9 mouse cellular contexts compared by ENCODE assay signal in genomic region chr16:93973554-93973953, GRCm38 (mm10). TPM values are rescaled to one million over a fixed set of nuclear protein-coding genes. Genes with fewer than 3 reads are reported as not detected.
DNase-seq lines count a peak whose midpoint lies in the region; ATAC-seq and TF ChIP-seq lines count a peak whose summit lies in the region.
"Had no signal": no experiment of that assay in that cellular context is flagged by ENCODE, and none has a peak within 500 bp of the region (broad histone marks: within the 10 kb centered on the region; RNA-seq: fewer than 3 reads in every experiment).

No protein-coding gene starts in this region.

- ATAC-seq in kidney, embryonic 15.5 days (replicated peaks; ENCODE audit: low FRiP score): 0 out of 2 replicates have a peak, but pooled peaks have one; percentile 63
- peak; percentile 51; the same call in 1 of the 2 replicates for ATAC-seq in embryonic facial prominence, embryonic 15.5 days (ENCODE audit: insufficient number of reproducible peaks, low FRiP score, low TSS enrichment, low read depth)
- 0 out of 2 replicates have a peak, but pooled peaks have one; percentile 37 for ATAC-seq in limb, embryonic 14.5 days (ENCODE audit: low FRiP score, low read depth)
- ATAC-seq in monocyte, adult 5-6 weeks (replicated peaks; ENCODE audit: insufficient number of reproducible peaks, low FRiP score, low TSS enrichment, poor library complexity, severe bottlenecking): no peak

- peaks cover 11% of the 10 kb centered on the region; the same call in 1 of the 2 replicates for H3K4me1 ChIP-seq in kidney, embryonic 15.5 days
- H3K4me1 ChIP-seq in kidney, adult 2 months (ENCODE audit: control insufficient read depth, insufficient read depth, low read length): no peaks in the 10 kb centered on the region
- 0 out of 2 replicates have a peak, but pooled peaks cover 5% of the 10 kb centered on the region for H3K4me1 ChIP-seq in embryonic facial prominence, embryonic 15.5 days
- no peaks in the 10 kb centered on the region for H3K4me1 ChIP-seq in limb, embryonic 14.5 days (ENCODE audit: control insufficient read depth, insufficient read depth, low read length)
- H3K4me1 ChIP-seq in cerebellum, adult 2 months (ENCODE audit: control insufficient read depth, insufficient read depth, low read length): no peaks in the 10 kb centered on the region

- H3K27me3 ChIP-seq in kidney, embryonic 15.5 days: peaks cover 36% of the 10 kb centered on the region
- H3K27me3 ChIP-seq in kidney, adult 2 months (replicated peaks; ENCODE audit: control insufficient read depth, insufficient read depth, low read length): no peaks in the 10 kb centered on the region
- no peaks in the 10 kb centered on the region for H3K27me3 ChIP-seq in embryonic facial prominence, embryonic 15.5 days
- no peaks in the 10 kb centered on the region for H3K27me3 ChIP-seq in limb, embryonic 14.5 days (ENCODE audit: control insufficient read depth, insufficient read depth, low read length)
- no peaks in the 10 kb centered on the region for H3K27me3 ChIP-seq in cerebellum, adult 2 months (ENCODE audit: control insufficient read depth, insufficient read depth, low read length)

- H3K9me3 ChIP-seq in kidney, embryonic 15.5 days (replicated peaks): no peaks in the 10 kb centered on the region; the same call in 1 of the 2 replicates
- no peaks in the 10 kb centered on the region; the same call in 1 of the 2 replicates for H3K9me3 ChIP-seq in embryonic facial prominence, embryonic 15.5 days (replicated peaks)
- no peaks in the 10 kb centered on the region for H3K9me3 ChIP-seq in limb, embryonic 14.5 days (ENCODE audit: control insufficient read depth, low read length)

- no peaks in the 10 kb centered on the region for H3K36me3 ChIP-seq in kidney, embryonic 15.5 days
- H3K36me3 ChIP-seq in kidney, adult 2 months (ENCODE audit: control insufficient read depth, insufficient read depth, low read length): no peaks in the 10 kb centered on the region
- H3K36me3 ChIP-seq in embryonic facial prominence, embryonic 15.5 days: no peaks in the 10 kb centered on the region
- H3K36me3 ChIP-seq in limb, embryonic 14.5 days (ENCODE audit: control insufficient read depth, insufficient read depth, low read length): no peaks in the 10 kb centered on the region

- no peak overlapping the region for H3K9ac ChIP-seq in kidney, embryonic 15.5 days
- no peak overlapping the region for H3K9ac ChIP-seq in embryonic facial prominence, embryonic 15.5 days
- H3K9ac ChIP-seq in limb, embryonic 14.5 days (ENCODE audit: low read depth, low read length, severe bottlenecking): peak overlapping the region; percentile 36; the same call in 1 of the 2 replicates

- no peak for DNase-seq in kidney, adult 2 months
- peak; percentile 22 for DNase-seq in limb, embryonic 14.5 days (ENCODE audit: low spot score)
- DNase-seq in naive thymus-derived CD4-positive, alpha-beta T cell, adult 2 months (ENCODE audit: low read depth): peak; percentile 63
- no peak for DNase-seq in cerebellum, adult 2 months
- no peak for DNase-seq in frontal cortex, postnatal 14 days (ENCODE audit: low spot score in 2 of 2)

- no peak overlapping the region for H3K27ac ChIP-seq in kidney, embryonic 15.5 days
- H3K27ac ChIP-seq in kidney, adult 2 months (ENCODE audit: insufficient read depth, low read depth, low read length): no peak overlapping the region
- H3K27ac ChIP-seq in embryonic facial prominence, embryonic 15.5 days (replicated peaks): no peak overlapping the region
- no peak overlapping the region for H3K27ac ChIP-seq in limb, embryonic 14.5 days (replicated peaks; ENCODE audit: low read depth, low read length)
- H3K27ac ChIP-seq in cerebellum, adult 2 months (ENCODE audit: insufficient read depth, low read length): no peak overlapping the region

- no peak for TF ChIP-seq CTCF in kidney, adult 2 months (conservative IDR thresholded peaks at IDR 0.05; ENCODE audit: insufficient read depth, insufficient read length, low read depth, low read length)
- no peak for TF ChIP-seq CTCF in cerebellum, adult 2 months (IDR thresholded peaks at IDR 0.05; ENCODE audit: borderline replicate concordance, insufficient read depth, low read depth, low read length)

- H3K4me3 ChIP-seq in kidney, embryonic 15.5 days (replicated peaks): peak overlapping the region; percentile 24
- H3K4me3 ChIP-seq in kidney, adult 2 months (ENCODE audit: insufficient read depth, low read depth, low read length): no peak overlapping the region
- peak overlapping the region; percentile 22 for H3K4me3 ChIP-seq in embryonic facial prominence, embryonic 15.5 days (replicated peaks)
- peak overlapping the region; percentile 15; the same call in 1 of the 2 replicates for H3K4me3 ChIP-seq in limb, embryonic 14.5 days (replicated peaks; ENCODE audit: low read length)
- H3K4me3 ChIP-seq in cerebellum, adult 2 months (replicated peaks; ENCODE audit: insufficient read depth, low read depth, low read length): no peak overlapping the region

- TF ChIP-seq POLR2A in kidney, adult 2 months (IDR thresholded peaks at IDR 0.05; ENCODE audit: low read depth, low read length): no peak
- no peak for TF ChIP-seq POLR2A in limb, embryonic 14.5 days (IDR thresholded peaks at IDR 0.05; ENCODE audit: borderline replicate concordance, extremely low read depth, insufficient read depth, insufficient read length)
- TF ChIP-seq POLR2A in cerebellum, adult 2 months (IDR thresholded peaks at IDR 0.05; ENCODE audit: borderline replicate concordance, insufficient read depth, low read length): no peak

- WGBS in kidney, embryonic 15.5 days: 53% methylated on average over 5 of the region's 5 CpGs
- 75% methylated on average over 5 of the region's 5 CpGs for WGBS in kidney, adult 2 months
- 47% methylated on average over 5 of the region's 5 CpGs for WGBS in embryonic facial prominence, embryonic 15.5 days
- WGBS in limb, embryonic 14.5 days: 46% methylated on average over 5 of the region's 5 CpGs
- 65% methylated on average over 5 of the region's 5 CpGs for WGBS in cerebellum, adult 2 months

- H3K4me2 ChIP-seq in kidney, embryonic 15.5 days: peak overlapping the region; percentile 55
- H3K4me2 ChIP-seq in embryonic facial prominence, embryonic 15.5 days (replicated peaks): peak overlapping the region; percentile 36
- peak overlapping the region; percentile 41 for H3K4me2 ChIP-seq in limb, embryonic 14.5 days (replicated peaks; ENCODE audit: low read depth, low read length, severe bottlenecking)

RNA-seq across cellular contexts. Expression of gene Cldn14, which starts 35.1 kb away (rescaled TPM):
- polyA plus RNA-seq in kidney, embryonic 15.5 days (2015; fragmentation: Nextera tagmentation; extraction: Ambion mirVana): 0.21 TPM in 1 of 2 replicates, not detected in the other
- 0.24 and 0.38 TPM in 2 replicates for polyA plus RNA-seq in kidney, adult 2 months (2012; rRNA removed)
- 0.29 and 0.59 TPM in 2 replicates for polyA plus RNA-seq in embryonic facial prominence, embryonic 15.5 days (2015; fragmentation: Nextera tagmentation; extraction: Ambion mirVana)
- polyA plus RNA-seq in limb, embryonic 14.5 days (2012; rRNA removed): not detected in 2 replicates
- polyA plus RNA-seq in limb, embryonic 14.5 days (2014; fragmentation: Nextera tagmentation; extraction: Ambion mirVana): not detected in 2 replicates
- polyA plus RNA-seq in cerebellum, adult 2 months (2012; rRNA removed): 5.8 and 6.6 TPM in 2 replicates
- not detected in 3 replicates for total RNA-seq in monocyte, adult 5-6 weeks (2017)
- total RNA-seq: adrenal gland, adult 18-20 months had no signal

Comparison
In these comparisons a context has a peak if more than half of its experiments do, and no peak if none do; other contexts are left out.
1. H3K4me3 ChIP-seq: peak in kidney, embryonic 15.5 days (single experiment), embryonic facial prominence, embryonic 15.5 days (single experiment) and limb, embryonic 14.5 days (single experiment); none in kidney, adult 2 months (single experiment) and cerebellum, adult 2 months (single experiment).
2. DNase-seq: peak in limb, embryonic 14.5 days (single experiment) and naive thymus-derived CD4-positive, alpha-beta T cell, adult 2 months (single experiment); none in kidney, adult 2 months (single experiment), cerebellum, adult 2 months (0 of 2) and frontal cortex, postnatal 14 days (0 of 2).
3. Peak in every context shown above with its lines, with median percentiles within 50 percentile points of each other: H3K4me2 ChIP-seq.